Mouse (Mus musculus) bone marrow macrophage, adult 2 months (primary cell): ENCODE data around the gene Snrnp35. TPM values are rescaled to one million over a fixed set of nuclear protein-coding genes. Genes with fewer than 3 reads are reported as not detected.

Source experiments
- H3K27ac ChIP-seq: 2 replicates; pipeline ENCODE4 v1.5.1; 2012; ENCODE audit warnings: low read depth, low read length; ENCODE audit not compliant: insufficient read depth
- H3K4me1 ChIP-seq: 2 replicates; pipeline ENCODE4 v1.6.1; 2012; ENCODE audit warnings: low read length; ENCODE audit not compliant: control insufficient read depth, insufficient read depth
- H3K4me3 ChIP-seq: 2 replicates; pipeline ENCODE4 v1.5.1; 2012; ENCODE audit warnings: mild to moderate bottlenecking, low read length, moderate library complexity; ENCODE audit not compliant: insufficient read depth
- CTCF ChIP-seq: IDR thresholded peaks from 2 replicates; pipeline ENCODE4 v1.5.1; 2012; ENCODE audit warnings: low read depth, mild to moderate bottlenecking, low read length, moderate library complexity
- POLR2A ChIP-seq: IDR thresholded peaks from 2 replicates; pipeline ENCODE4 v1.6.1; 2012; ENCODE audit warnings: mild to moderate bottlenecking, low read depth, low read length, borderline replicate concordance
- polyA plus RNA-seq: library from polyadenylated mRNA; stranded (reverse); fragments of >200 nt; gene quantifications from 2 replicates; pipeline ENCODE4 v1.2.4, GENCODE M21; 2012; ENCODE audit not compliant: missing spikeins, insufficient read depth, insufficient read length

The Snrnp35 gene
- polyA plus RNA-seq, 1 experiment = 21.6 TPM

DNA sequence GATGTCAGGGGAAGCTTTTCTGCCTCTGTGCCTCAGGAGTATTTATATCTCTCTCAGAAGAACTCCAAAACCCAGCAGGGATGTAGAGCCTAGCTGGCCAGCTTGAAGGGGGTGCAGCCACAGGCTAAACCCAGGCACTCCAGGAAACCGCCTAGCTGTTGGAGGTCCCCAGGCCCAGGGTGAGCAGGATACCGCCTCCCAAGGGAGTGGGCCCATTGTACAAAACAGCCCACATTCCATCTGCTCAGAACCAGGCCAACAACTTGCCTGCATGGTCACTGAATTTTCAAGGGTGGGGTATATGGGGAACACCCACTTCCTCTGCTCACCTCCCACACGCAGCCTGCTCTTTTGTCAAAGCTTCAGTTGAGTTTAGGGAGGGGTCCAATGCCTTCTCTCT, 17.6 kb downstream of the Snrnp35 start:
- TF ChIP-seq POLR2A = no peak
- no peak for TF ChIP-seq CTCF
- Histone ChIP-seq H3K4me3 (no peak overlapping the region), H3K27ac (no peak overlapping the region), H3K4me1 (peaks cover 25% of the 10 kb centered on the region)

DNA sequence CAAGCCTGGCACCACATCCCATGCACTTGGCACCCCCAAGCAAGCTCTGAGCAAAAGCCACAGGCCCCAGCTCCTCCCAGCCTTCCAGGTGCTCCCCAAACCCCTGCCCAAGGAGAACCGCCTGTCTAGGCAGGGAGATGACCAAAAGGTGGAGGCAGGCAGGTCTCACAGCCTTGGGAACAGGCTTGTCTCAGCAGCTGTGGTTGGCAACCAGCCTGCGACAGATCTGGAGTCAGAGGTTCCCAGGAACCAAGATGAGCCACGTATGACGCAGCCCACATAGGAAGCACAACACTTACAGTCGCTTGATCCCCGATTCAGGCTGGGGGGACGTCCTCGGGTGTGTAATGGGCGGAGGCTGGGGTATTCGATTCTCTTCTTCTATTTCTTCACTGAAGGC, 18.6 kb downstream of the Snrnp35 start:
- Histone ChIP-seq H3K4me3 (no peak overlapping the region), H3K27ac (no peak overlapping the region), H3K4me1 (peaks cover 30% of the 10 kb centered on the region)
- TF ChIP-seq POLR2A (no peak), CTCF (no peak)

DNA sequence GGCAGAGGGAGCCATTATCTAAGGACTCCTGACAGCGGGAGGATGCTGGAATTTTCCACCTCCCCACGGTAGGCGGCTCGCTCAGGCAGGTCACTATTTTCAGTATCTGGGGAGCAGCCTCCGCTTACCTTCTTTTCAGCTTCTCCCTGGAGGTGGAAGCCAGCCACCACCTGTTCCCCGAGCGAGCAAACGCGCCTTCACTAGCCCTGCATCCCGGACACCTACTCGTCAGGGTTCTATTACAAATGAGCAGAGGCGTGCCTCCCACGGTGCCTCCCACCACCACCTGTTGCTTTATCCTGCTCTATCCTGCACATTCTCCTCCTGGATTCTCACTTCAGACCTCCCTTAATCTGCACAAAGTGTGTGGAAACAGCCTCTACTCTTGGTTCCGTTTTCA, 20.8 kb downstream of the Snrnp35 start:
- no peak overlapping the region for H3K27ac ChIP-seq
- TF ChIP-seq POLR2A (no peak), CTCF (no peak)
- no peak overlapping the region for H3K4me3 ChIP-seq
- H3K4me1 ChIP-seq = peaks cover 15% of the 10 kb centered on the region

DNA sequence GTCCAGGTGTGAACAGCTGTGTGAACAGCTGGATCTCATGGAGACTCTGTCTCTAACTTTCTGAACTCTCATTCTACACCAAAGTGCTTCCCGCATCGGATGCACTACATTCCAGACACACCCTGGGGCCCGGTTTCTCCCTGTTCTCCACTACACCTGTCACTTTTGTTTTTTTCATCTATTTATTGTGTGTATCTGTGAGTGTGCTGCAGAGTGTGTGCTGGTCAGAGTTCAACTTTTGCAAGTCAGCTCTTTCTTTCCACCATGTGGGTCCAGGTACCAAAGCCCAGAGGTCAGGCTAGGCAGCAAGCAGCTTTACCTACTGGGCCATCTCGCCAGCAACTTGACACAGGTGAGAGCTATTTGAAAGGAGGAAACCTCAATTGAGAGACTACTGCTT, 22.3 kb downstream of the Snrnp35 start:
- no peak overlapping the region for H3K27ac ChIP-seq
- peaks cover 12% of the 10 kb centered on the region for H3K4me1 ChIP-seq
- no peak overlapping the region for H3K4me3 ChIP-seq
- TF ChIP-seq POLR2A (no peak), CTCF (no peak)

DNA sequence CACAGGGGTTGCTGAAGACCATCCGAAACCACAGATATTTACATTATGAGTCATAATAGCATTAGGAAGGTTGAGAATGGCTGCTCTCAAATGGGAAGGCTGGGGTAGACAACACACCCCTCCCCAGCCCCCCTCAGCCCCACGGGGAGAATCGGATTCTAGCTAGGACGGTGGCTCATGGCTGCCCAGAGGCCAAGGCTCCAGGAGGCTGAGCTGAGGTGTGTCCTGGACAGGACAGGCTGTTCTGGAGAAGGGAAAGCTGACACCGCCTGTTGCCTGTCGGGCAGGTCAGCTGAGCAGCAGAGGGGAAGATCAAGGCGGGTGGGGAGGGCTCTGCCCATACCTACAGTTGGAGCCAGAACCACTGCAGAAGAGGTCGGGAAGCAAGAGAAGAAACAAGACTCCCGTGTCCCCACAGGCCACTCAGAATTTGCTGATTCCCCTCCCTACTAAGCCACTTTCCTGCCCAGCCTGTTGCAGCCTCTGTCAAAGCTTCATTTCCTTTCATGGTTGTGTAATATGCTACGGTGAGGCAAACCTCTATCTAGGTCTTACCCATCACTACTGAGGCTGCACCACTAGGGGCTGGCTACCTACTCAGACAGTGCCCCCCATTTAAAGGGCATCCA, 23.9 kb downstream of the Snrnp35 start:
- Histone ChIP-seq H3K4me3 (no peak overlapping the region), H3K27ac (no peak overlapping the region), H3K4me1 (peaks cover 12% of the 10 kb centered on the region)
- TF ChIP-seq POLR2A = no peak
- TF ChIP-seq CTCF = no peak

DNA sequence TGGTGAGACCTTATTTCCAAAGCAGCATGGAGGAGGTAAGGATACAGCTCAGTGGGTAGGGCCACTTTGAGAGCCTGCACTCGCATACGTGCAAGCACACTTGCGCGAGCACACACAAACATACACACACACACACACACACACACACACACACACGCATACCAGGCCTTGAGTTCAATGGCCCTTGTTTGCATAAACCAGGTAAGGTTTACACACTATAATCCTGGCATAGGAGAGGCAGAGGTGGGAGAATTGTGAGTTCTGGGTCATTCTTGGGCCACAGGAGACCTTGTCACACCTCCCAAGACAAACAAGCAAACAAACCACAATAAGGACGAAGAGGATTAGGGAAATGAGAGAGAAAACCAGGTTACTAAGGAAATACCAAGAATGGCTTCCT, 26.3 kb downstream of the Snrnp35 start:
- TF ChIP-seq CTCF (no peak), POLR2A (no peak)
- Histone ChIP-seq H3K27ac (no peak overlapping the region), H3K4me1 (peaks cover 12% of the 10 kb centered on the region), H3K4me3 (no peak overlapping the region)

DNA sequence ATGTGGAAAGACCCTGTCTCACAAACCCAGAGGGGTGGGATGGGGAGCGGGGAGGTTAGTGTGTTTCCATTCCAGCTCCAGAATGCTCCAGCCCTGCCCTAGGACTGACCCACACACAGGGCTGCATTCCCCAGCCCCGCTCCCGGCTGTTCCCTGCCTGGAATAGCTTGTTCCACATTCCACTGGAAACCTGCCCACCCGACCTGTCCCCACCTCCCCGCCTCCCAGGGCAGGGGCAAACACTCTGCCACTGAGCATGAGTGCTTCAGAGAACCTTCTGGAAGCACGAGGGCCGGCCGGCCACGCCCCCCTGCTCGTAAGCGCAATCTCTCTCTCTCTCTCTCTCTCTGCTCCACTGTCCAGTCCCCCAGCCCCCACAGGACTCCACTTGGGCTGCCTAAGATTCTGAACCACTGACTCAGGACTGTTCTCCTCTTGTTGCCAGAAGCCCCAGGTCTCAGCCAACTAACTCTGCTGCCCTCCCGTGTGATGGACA, 26.9 kb downstream of the Snrnp35 start:
- no peak overlapping the region for H3K27ac ChIP-seq
- peaks cover 12% of the 10 kb centered on the region for H3K4me1 ChIP-seq
- TF ChIP-seq POLR2A = no peak
- no peak for TF ChIP-seq CTCF
- no peak overlapping the region for H3K4me3 ChIP-seq

DNA sequence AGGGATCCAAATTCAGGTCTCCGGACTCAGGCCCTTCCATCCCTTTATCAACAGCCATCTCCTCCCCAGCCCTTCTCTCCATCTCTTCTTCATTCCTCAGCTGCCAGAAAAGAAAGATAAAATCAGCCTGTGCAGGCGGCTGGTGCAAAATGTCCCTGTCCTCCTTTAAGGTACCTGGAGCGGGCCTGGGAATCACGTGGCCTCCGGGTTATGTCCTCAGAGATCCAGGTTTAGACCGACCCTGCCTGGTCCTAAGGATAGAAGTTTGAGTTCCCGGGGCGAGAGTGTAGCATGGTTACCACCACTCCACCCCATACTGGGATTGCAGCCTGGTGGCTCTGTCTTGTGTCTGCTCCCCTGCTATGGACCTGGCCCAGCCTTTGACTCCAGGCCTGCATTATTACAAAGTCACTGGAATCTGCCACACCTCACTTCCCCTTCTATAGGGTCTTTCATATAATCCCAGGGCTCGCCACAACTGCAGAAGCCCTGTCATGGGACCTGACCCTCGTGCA, 27.7 kb downstream of the Snrnp35 start:
- Histone ChIP-seq H3K4me3 (no peak overlapping the region), H3K27ac (no peak overlapping the region), H3K4me1 (peaks cover 13% of the 10 kb centered on the region)
- TF ChIP-seq POLR2A = no peak
- TF ChIP-seq CTCF = no peak

DNA sequence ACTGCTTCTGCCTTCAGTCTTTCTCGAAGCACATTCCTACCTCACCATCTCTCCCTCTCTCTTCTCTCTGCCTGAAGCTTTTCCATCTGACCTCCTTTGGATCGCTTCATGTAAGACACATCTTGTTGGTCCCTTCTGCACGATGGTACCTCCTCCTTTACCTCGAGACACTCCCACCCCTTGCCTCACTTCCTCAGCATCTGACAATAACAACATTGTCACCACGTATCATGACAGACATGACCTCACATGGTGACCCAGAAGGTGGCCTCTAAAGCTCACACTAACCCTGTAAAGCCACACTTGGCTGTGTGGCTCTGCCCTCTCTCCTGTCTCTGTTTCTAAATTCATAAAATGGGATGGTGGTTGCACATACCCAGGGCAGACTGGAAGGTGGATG, 32.9 kb downstream of the Snrnp35 start:
- no peak overlapping the region for H3K4me3 ChIP-seq
- H3K4me1 ChIP-seq = peaks cover 6% of the 10 kb centered on the region; the same call in 1 of the 2 replicates
- H3K27ac ChIP-seq = no peak overlapping the region
- no peak for TF ChIP-seq POLR2A
- no peak for TF ChIP-seq CTCF

DNA sequence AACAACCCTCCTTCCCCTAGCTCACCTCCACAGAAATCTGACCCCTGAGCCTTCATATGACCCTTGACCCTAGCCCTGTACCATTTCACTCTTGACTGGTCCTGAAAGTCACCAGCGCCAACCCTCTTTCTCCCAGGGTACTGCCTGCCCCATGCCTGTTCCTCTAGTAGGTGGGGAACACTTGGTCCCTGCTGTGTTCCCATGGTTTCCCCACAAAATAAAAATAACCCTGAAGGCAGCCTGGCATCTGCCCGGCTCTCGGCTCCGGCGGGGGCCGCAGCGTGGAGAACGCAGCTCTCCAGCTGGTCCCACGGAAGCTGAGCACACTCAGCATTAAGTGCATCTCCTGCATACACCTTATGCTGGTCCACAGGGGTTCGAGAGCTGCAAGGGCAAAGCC, 35.7 kb downstream of the Snrnp35 start:
- no peak for TF ChIP-seq POLR2A

DNA sequence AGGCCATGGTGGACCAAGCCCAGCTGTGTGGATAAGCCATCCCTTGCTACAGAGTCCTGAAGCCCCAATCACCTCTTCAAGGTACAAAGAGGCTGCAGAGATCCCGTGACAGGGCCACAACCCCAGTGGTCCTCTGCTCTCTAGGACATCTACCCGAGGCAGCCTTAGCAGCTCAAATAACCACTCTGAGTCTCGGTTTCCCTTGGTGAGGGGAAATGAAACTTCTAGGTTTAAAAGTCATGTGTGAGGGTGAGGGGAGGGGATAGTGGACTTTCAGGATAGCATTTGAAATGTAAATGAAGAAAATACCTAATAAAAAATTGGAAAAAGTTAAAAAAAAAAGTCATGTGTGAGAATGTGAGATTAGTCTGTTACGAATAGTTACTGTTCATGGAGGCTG, 38.7 kb downstream of the Snrnp35 start:
- no peak overlapping the region for H3K27ac ChIP-seq

More for the DNA sequence above, 35.7 kb downstream of the Snrnp35 start:
- Histone ChIP-seq H3K27ac (no peak overlapping the region), H3K4me3 (no peak overlapping the region), H3K4me1 (peaks cover 8% of the 10 kb centered on the region)

More for the DNA sequence above, 38.7 kb downstream of the Snrnp35 start:
- Histone ChIP-seq H3K4me3 (no peak overlapping the region), H3K4me1 (peaks cover 6% of the 10 kb centered on the region)
- TF ChIP-seq CTCF = no peak
- TF ChIP-seq POLR2A = no peak
